Mouse (Mus musculus): ENCODE measurements around the gene Jarid2. TPM values are rescaled to one million over a fixed set of nuclear protein-coding genes. Genes with fewer than 3 reads are reported as not detected.
"Not testable (repeated sequence)": the region's sequence is repeated elsewhere in the genome, so short reads cannot be mapped to it uniquely, and the experiment has no call there.

Gene Jarid2
- polyA plus RNA-seq, 1 experiment = 9.6 TPM

DNA sequence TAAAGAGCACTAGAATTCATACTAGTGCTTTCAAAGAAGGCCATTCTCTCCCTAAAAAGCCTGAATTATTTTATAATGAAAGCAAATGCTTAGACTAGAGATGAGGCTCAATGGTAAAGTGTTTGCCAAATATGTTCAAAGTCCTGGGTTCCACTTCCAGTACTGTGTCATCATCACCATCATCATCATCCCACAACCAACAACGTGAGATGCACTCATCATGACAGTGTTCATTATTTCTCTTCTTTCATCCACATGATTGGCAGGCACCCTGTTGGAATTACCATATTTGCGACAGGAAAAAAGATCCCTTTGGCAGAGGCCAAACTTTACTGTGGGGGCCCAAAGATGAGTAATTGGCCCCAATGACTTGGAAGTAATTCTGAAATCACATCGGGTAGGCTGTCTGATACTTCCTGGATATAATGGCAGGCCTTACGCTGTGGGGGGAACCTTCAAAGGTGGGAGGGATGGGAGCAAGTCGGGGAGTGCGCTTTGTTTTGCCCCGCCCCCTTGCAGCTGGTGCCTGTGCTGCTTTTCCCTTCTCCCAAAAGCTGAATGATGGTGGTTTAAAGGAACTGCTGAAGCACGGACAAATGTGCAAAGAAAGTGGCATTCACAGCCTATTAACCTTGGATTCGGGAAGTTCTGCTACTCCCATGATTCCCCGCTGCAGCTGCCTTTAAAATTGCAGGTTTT lies 13.9 kb upstream of the Jarid2 start:
- no peak overlapping the region for H3K27ac ChIP-seq (replicated peaks; ENCODE audit: low read depth, low read length)
- H3K4me3 ChIP-seq (ENCODE audit: insufficient read depth, low read depth, low read length) = no peak overlapping the region
- no peaks in the 10 kb centered on the region for H3K4me1 ChIP-seq (ENCODE audit: control insufficient read depth, insufficient read depth, insufficient read length, low read length)

DNA sequence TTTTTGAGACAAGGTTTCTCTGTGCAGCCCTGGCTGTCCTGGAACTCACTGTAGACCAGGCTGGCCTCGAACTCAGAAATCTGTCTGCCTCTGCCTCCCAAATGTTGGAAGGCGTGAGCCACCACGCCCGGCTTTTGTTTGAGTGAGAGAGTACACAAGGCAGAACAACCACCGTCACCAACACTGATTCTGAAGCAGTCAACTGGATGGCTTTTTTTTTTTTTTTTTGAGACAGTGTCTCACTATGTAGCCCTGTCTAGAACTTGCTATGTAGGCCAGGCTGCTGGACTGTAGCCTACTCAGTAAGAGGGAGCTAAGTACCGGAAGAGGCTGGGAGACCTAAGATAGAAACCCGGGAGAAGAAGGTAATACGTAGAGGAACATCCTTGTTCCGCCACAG lies 11.4 kb upstream of the Jarid2 start:
- Histone ChIP-seq H3K4me1 (ENCODE audit: control insufficient read depth, insufficient read depth, insufficient read length, low read length) (no peaks in the 10 kb centered on the region), H3K27ac (replicated peaks; ENCODE audit: low read depth, low read length) (no peak overlapping the region), H3K4me3 (ENCODE audit: insufficient read depth, low read depth, low read length) (no peak overlapping the region)

DNA sequence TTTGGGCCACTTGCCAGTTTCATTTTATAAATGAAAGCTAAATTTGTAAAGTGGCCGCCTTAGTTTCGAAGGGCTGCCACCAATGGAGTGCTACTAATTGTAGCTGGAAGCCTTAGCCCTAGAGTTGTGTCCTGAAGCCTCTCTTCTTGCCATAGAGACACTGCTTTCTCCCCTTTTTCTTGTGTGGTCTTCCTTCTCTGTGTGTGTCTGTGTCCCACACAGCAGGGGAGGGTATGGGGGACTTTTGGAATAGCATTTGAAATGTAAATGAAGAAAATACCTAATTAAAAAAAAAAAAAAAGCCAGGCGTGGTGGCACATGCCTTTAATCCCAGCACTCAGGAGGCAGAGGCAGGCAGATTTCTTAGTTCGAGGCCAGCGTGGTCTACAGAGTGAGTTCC lies 10.8 kb upstream of the Jarid2 start:
- H3K4me3 ChIP-seq (ENCODE audit: insufficient read depth, low read depth, low read length); H3K4me1 ChIP-seq (ENCODE audit: control insufficient read depth, insufficient read depth, insufficient read length, low read length): not testable (repeated sequence)

DNA sequence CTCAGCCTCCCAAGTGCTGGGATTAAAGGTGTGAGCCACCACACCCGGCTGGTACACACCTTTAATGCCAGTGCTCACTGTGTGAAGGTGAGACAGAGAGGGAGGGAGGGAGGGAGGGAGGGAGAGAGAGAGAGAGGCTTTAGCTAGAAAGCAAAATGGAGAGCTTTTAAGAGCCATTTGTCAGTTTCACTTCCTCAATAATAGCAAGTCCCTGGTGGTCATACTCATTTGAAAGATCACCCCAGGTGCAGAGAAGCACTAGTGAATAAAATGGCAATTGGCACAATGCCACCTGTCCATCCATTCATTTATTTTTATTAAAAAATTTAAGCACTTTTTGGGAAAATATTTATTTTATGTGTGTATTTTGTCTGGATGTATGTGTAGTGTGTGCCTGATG lies 9.2 kb upstream of the Jarid2 start:
- no peaks in the 10 kb centered on the region for H3K4me1 ChIP-seq (ENCODE audit: control insufficient read depth, insufficient read depth, insufficient read length, low read length)
- H3K4me3 ChIP-seq (ENCODE audit: insufficient read depth, low read depth, low read length) = no peak overlapping the region
- H3K27ac ChIP-seq (replicated peaks; ENCODE audit: low read depth, low read length) = no peak overlapping the region

More for the DNA sequence above, 10.8 kb upstream of the Jarid2 start:
- H3K27ac ChIP-seq (replicated peaks; ENCODE audit: low read depth, low read length) = not testable (repeated sequence)

DNA sequence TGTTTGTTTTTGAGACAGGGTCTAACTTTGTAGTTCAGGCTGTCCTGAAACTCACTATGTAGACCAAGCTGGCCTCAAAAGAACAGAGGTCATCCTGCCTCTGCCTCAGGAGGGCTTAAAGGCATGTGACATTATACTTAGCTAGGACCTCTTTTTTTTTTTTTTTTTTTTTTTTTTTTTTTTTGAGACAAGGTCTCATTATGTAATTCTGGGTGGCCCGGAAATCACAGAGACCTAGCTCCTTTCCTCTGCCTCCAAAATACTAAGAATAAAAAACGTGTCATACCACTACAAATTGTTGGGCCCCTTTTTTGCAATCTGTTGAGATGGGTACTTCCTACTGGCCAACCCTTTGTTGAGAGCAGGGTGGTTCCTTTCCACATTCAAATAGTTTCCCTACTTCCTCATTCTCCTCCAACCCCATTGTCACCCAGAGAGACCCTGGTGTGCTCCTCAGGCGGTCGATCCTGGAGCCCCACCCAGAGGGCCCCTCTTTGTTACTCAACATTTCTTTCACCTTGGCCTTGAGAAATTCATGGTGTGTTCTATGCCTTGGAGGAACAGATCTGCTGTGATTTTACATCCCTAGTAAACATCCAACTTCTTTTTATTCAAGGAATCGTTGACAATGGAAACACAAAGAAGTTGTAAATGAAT lies 7.3 kb upstream of the Jarid2 start:
- Histone ChIP-seq H3K4me1 (ENCODE audit: control insufficient read depth, insufficient read depth, insufficient read length, low read length) (no peaks in the 10 kb centered on the region), H3K27ac (replicated peaks; ENCODE audit: low read depth, low read length) (no peak overlapping the region), H3K4me3 (ENCODE audit: insufficient read depth, low read depth, low read length) (no peak overlapping the region)

- H3K4me3 ChIP-seq (ENCODE audit: insufficient read depth, low read depth, low read length); H3K4me1 ChIP-seq (ENCODE audit: control insufficient read depth, insufficient read depth, insufficient read length, low read length); H3K27ac ChIP-seq (replicated peaks; ENCODE audit: low read depth, low read length): not testable (repeated sequence)
Measured at GRCm38 (mm10) chr13:44723522-44723921, 5.8 kb upstream of the Jarid2 start.

DNA sequence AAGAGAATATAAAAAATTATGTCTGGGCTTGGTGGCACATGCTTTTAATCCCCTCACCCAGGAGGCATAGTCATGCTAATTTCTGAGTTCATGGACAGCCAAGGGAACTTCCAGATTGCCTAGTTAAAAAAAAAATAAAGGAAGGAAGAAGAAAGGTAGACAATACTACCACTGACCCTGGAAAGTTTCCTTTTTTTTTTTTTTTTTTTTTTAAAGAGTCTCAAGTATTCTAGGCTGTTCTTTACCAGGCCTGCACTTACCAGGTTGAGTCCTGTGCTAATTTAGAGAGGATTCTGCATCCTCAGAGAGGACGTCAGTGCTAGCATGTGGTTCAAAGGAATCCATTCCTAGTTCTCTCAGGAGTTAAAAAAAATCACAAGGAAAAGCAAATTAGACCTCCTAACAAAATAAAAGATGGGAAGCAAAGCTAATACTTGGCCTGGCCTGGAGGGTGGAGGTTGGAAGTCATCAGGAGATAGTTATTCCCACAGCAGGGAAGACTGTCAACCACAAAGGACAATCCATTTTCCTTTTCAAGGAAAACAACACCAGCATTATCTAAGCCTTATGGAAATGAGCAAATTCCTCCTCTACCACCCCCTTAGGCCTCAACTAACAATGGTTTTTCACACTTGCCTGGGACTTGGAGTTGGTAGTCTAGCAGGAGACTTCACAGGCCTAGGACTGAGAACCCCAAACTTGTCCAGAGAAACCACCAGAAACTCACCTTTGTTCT lies 961 bp upstream of the Jarid2 start:
- no peak overlapping the region for H3K27ac ChIP-seq (replicated peaks; ENCODE audit: low read depth, low read length)
- no peak overlapping the region for H3K4me3 ChIP-seq (ENCODE audit: insufficient read depth, low read depth, low read length)
- no peaks in the 10 kb centered on the region for H3K4me1 ChIP-seq (ENCODE audit: control insufficient read depth, insufficient read depth, insufficient read length, low read length)

DNA sequence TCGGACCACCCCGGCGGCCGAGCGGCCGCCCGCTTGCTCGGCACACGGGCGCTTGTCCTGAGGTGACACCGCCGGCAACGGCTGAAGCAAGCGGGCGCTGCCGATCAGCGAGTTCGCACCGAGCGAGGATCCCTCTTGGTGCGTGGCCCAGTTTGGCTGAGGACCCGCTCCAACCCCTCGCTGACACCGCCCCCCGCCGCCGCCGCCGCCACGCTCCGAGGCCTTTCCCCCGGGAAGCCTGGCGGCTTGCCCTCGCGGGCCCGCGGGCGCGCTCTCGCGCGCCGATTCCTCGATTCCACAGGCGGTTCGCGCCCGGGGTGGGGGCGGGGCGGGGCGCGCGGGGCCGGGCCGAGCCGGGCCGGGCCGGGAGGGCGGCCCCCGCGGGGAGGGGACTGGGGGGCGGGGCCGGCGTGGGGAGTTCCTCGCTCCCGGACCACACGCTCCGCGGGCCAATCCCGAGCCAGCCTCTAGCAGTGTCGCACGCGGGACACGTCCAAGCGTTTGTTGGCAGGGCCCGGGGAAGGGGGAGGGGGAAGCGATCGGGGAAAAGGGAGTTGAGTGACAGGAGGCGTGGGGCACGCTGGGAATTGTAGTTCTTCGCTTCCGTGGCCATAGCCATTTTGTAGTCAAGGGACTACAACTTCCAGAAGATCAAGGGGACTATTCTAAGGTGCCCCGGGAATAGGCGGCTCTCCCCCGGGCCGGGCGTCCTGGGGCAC lies 1.0 kb downstream of the Jarid2 start:
- Histone ChIP-seq H3K27ac (replicated peaks; ENCODE audit: low read depth, low read length) (peak overlapping the region; percentile 69), H3K4me3 (ENCODE audit: insufficient read depth, low read depth, low read length) (peak overlapping the region; percentile 79), H3K4me1 (ENCODE audit: control insufficient read depth, insufficient read depth, insufficient read length, low read length) (peaks cover 4% of the 10 kb centered on the region)

- peak overlapping the region; percentile 95 for H3K27ac ChIP-seq (replicated peaks; ENCODE audit: low read depth, low read length)
Measured at GRCm38 (mm10) chr13:44730939-44731551, 1.8 kb downstream of the Jarid2 start.

DNA sequence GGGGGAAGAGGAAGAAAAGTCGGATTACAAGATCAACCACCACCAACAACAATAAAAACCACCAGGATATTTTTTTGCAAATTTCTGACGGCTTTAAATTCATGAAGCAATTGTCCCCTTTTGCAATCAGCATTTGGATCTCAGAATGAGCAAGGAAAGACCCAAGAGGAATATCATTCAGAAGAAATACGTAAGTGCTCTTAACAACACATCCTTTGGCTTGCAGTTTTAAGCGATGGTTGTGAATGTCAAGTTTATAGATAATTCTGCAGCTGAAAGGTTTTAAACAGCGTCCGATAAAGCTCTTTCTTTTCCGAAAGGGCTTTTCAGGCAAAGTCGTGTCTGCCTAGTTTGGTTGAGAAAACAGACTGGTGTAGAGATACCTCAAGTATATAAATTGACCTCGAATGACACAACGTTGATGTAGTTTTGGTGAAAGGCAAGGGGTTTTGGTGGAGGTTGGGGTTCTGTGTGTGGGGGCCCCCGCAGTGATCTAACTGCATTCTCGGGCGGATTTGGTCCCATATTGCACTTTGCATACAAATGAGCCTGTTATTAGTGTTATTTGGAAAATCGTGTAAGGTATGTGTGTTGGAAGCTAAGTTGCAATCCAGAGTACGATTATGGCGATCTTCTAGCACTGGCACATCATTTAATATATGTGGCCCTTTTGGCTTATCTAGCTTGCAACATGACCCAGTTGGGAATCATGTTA lies 2.6 kb downstream of the Jarid2 start:
- H3K4me1 ChIP-seq (ENCODE audit: control insufficient read depth, insufficient read depth, insufficient read length, low read length) = peaks cover 10% of the 10 kb centered on the region
- H3K4me3 ChIP-seq (ENCODE audit: insufficient read depth, low read depth, low read length) = peak overlapping the region; percentile 95
- peak overlapping the region; percentile 46 for H3K27ac ChIP-seq (replicated peaks; ENCODE audit: low read depth, low read length)

More at GRCm38 (mm10) chr13:44730939-44731551, 1.8 kb downstream of the Jarid2 start:
- H3K4me1 ChIP-seq (ENCODE audit: control insufficient read depth, insufficient read depth, insufficient read length, low read length) = peaks cover 10% of the 10 kb centered on the region
- H3K4me3 ChIP-seq (ENCODE audit: insufficient read depth, low read depth, low read length) = peak overlapping the region; percentile 95

DNA sequence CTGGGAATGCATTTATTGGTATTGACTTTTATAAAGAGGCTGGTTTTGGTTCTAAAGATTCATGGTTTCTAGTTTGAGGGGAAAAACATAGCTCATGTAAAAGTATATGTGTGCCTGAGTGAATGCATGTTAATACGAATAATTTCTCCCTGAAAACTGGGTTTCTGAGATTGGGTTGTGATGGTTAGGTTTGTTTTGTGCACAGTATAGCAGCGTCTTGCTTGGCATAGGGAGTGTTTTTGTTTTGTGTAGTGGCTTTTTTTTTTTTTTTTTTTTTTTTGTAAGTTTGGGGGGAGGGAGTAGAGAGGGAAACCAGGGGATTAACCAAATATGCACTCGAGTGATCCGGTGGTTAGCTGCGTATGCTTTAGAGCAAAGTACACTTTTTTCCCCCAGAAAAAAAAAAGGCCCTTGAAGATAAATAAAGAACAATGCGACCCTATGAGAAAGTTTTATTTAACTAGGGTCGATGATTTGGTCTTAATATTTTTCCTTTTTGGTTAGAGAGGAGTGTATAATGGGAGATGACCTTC lies 3.2 kb downstream of the Jarid2 start:
- peaks cover 13% of the 10 kb centered on the region for H3K4me1 ChIP-seq (ENCODE audit: control insufficient read depth, insufficient read depth, insufficient read length, low read length)
- H3K27ac ChIP-seq (replicated peaks; ENCODE audit: low read depth, low read length) = no peak overlapping the region
- H3K4me3 ChIP-seq (ENCODE audit: insufficient read depth, low read depth, low read length) = peak overlapping the region; percentile 95

DNA sequence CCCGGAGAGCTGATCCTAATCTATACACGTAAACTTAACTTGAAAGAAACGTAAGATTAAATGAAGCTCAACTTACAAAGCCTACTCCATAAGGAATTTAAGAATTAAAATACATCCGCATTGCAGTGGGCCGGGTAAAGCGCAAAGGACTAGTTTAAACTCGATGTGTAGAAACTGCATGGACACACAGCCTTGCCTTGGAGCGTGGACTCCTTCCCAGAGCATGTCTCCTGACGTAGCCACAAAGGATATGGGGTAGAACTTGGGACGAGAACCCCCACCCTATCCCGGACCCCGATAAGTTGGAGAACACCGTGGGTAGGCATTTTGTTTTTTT lies 3.7 kb downstream of the Jarid2 start:
- peak overlapping the region; percentile 95 for H3K4me3 ChIP-seq (ENCODE audit: insufficient read depth, low read depth, low read length)
- H3K27ac ChIP-seq (replicated peaks; ENCODE audit: low read depth, low read length) = peak overlapping the region; percentile 59
- H3K4me1 ChIP-seq (ENCODE audit: control insufficient read depth, insufficient read depth, insufficient read length, low read length) = peaks cover 15% of the 10 kb centered on the region

DNA sequence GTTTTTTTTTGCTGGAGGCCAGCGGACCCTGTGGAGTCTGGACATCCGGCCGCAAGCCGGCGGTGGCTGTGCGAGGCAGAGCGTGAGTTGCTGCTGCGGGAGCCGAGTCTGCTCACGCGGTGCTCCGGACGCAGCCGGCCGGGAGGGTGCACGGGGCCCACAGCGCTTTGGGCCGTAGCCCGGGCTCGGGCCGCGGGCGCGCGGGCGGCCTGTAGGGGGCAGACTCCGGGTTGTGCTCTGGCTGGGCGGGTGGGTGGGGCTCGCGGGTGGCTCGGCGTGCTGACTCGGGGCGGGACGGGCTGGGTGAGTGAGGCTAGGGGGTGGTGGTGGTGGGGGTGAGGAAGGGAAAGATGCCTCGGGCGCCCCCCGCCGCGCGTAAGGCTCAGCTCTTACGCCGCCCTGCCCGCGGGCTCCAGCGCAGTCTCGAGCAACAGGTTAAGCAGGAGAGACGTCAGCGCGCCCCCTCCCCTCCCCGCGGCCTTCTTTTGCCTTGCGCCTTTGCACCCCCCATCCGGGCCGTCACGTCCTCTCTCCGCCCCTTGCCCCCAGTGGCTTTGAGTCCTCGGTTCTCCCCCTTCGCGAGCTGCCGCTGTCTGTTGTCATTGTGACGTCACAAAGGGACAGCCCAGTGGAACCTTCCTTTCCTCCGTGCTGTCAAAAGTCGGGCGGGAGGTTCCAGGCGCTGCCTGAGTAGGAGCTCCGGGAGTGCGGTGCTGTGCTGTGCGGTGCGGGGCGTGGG lies 4.3 kb downstream of the Jarid2 start:
- Histone ChIP-seq H3K4me1 (ENCODE audit: control insufficient read depth, insufficient read depth, insufficient read length, low read length) (peaks cover 15% of the 10 kb centered on the region), H3K27ac (replicated peaks; ENCODE audit: low read depth, low read length) (peak overlapping the region; percentile 78), H3K4me3 (ENCODE audit: insufficient read depth, low read depth, low read length) (peak overlapping the region; percentile 95)

All from brown adipose tissue, adult 24 weeks (tissue).